Mouse (Mus musculus) kidney, adult 2 months (tissue): ENCODE data around the gene Fbln5. TPM values are rescaled to one million over a fixed set of nuclear protein-coding genes. Genes with fewer than 3 reads are reported as not detected.

Experiments
- DNase-seq: peaks from one replicate; pipeline ENCODE4 v3.0.0; 2021
- H3K27ac ChIP-seq: fragments of 200-500 bp; 2 replicates; pipeline ENCODE4 v1.5.1; 2012; ENCODE audit warnings: low read depth, low read length, control low read depth, inconsistent platforms; ENCODE audit not compliant: insufficient read depth
- H3K27me3 ChIP-seq: fragments of 200-500 bp; replicated peaks from 2 replicates; pipeline ENCODE4 v1.6.1; 2012; ENCODE audit warnings: mild to moderate bottlenecking, moderate library complexity, low read length, inconsistent platforms; ENCODE audit not compliant: control insufficient read depth, insufficient read depth
- H3K36me3 ChIP-seq: fragments of 200-500 bp; 2 replicates; pipeline ENCODE4 v1.6.1; 2012; ENCODE audit warnings: mild to moderate bottlenecking, moderate library complexity, low read length, inconsistent platforms; ENCODE audit not compliant: control insufficient read depth, insufficient read depth
- H3K4me1 ChIP-seq: fragments of 200-500 bp; 2 replicates; pipeline ENCODE4 v1.6.1; 2011; ENCODE audit warnings: low read length; ENCODE audit not compliant: control insufficient read depth, insufficient read depth
- H3K4me3 ChIP-seq: fragments of 200-500 bp; 2 replicates; pipeline ENCODE4 v1.5.1; 2011; ENCODE audit warnings: mild to moderate bottlenecking, low read depth, low read length, control low read depth; ENCODE audit not compliant: insufficient read depth
- CTCF ChIP-seq: fragments of 200-500 bp; conservative IDR thresholded peaks from 2 replicates; pipeline ENCODE4 v1.5.1; 2011; ENCODE audit warnings: low read depth, mild to moderate bottlenecking, control low read depth, low read length, moderate library complexity, mixed read lengths; ENCODE audit not compliant: insufficient read depth, insufficient read length
- POLR2A ChIP-seq: fragments of 200-500 bp; IDR thresholded peaks from one replicate; pipeline ENCODE4 v1.6.1; 2011; ENCODE audit warnings: low read depth, low read length, control low read depth
- WGBS: fragments of 180-500 bp; shearing (Covaris S2); methylation state at CpG from one replicate; pipeline ENCODE4 v1.1.7; 2018; 5-methylcytosine and 5-hydroxymethylcytosine counted together
- polyA plus RNA-seq: library from polyadenylated mRNA; depleted of rRNA; stranded (reverse); fragments of >200 nt; gene quantifications from 2 replicates; pipeline ENCODE4 v1.2.3, GENCODE M21; 2012

Fbln5 gene
- polyA plus RNA-seq, 1 experiment, result 302 TPM

- TF ChIP-seq POLR2A, result no peak
- TF ChIP-seq CTCF, result peak; percentile 56
- peak; percentile 47 for DNase-seq
- H3K27me3 ChIP-seq, result no peaks in the 10 kb centered on the region
- WGBS, result 68% methylated on average over 6 of the region's 6 CpGs
- no peaks in the 10 kb centered on the region for H3K4me1 ChIP-seq
- no peak overlapping the region for H3K4me3 ChIP-seq
- no peaks in the 10 kb centered on the region for H3K36me3 ChIP-seq
- no peak overlapping the region for H3K27ac ChIP-seq
Measured at GRCm38 (mm10) chr12:101811181-101811580, 7.7 kb downstream of the Fbln5 start.

GRCm38 (mm10) chr12:101810515-101810914, 8.3 kb downstream of the Fbln5 start:
- H3K4me1 ChIP-seq, result no peaks in the 10 kb centered on the region
- no peak for DNase-seq
- TF ChIP-seq POLR2A, result no peak
- TF ChIP-seq CTCF, result no peak
- no peak overlapping the region for H3K27ac ChIP-seq
- H3K4me3 ChIP-seq, result no peak overlapping the region
- 56% methylated on average over 2 of the region's 2 CpGs for WGBS
- H3K27me3 ChIP-seq, result no peaks in the 10 kb centered on the region
- no peaks in the 10 kb centered on the region for H3K36me3 ChIP-seq

- H3K27ac ChIP-seq, result peak overlapping the region; percentile 20; the same call in 1 of the 2 replicates
- H3K4me3 ChIP-seq, result no peak overlapping the region
- WGBS, result 49% methylated on average over 2 of the region's 2 CpGs
- peak; percentile 39 for DNase-seq
- no peaks in the 10 kb centered on the region for H3K4me1 ChIP-seq
- no peaks in the 10 kb centered on the region for H3K36me3 ChIP-seq
- no peak for TF ChIP-seq CTCF
- no peak for TF ChIP-seq POLR2A
- no peaks in the 10 kb centered on the region for H3K27me3 ChIP-seq
Measured at GRCm38 (mm10) chr12:101807400-101807799, 11.5 kb downstream of the Fbln5 start.

- 81% methylated on average over 3 of the region's 3 CpGs for WGBS
- no peak overlapping the region for H3K27ac ChIP-seq
- no peaks in the 10 kb centered on the region; the same call in 1 of the 2 replicates for H3K4me1 ChIP-seq
- TF ChIP-seq POLR2A (no peak), CTCF (no peak)
- H3K27me3 ChIP-seq, result no peaks in the 10 kb centered on the region
- no peaks in the 10 kb centered on the region for H3K36me3 ChIP-seq
- H3K4me3 ChIP-seq, result no peak overlapping the region
- DNase-seq, result no peak
Measured at GRCm38 (mm10) chr12:101802445-101802844, 16.4 kb downstream of the Fbln5 start.

- Histone ChIP-seq H3K27me3 (no peaks in the 10 kb centered on the region), H3K36me3 (no peaks in the 10 kb centered on the region), H3K27ac (no peak overlapping the region), H3K4me3 (no peak overlapping the region), H3K4me1 (no peaks in the 10 kb centered on the region; the same call in 1 of the 2 replicates)
- peak; percentile 55 for DNase-seq
- 56% methylated on average over 5 of the region's 5 CpGs for WGBS
- TF ChIP-seq CTCF (no peak), POLR2A (no peak)
Measured at GRCm38 (mm10) chr12:101801744-101802143, 17.1 kb downstream of the Fbln5 start.

- TF ChIP-seq CTCF (no peak), POLR2A (no peak)
- Histone ChIP-seq H3K27me3 (no peaks in the 10 kb centered on the region), H3K4me1 (no peaks in the 10 kb centered on the region; the same call in 1 of the 2 replicates), H3K4me3 (no peak overlapping the region), H3K27ac (no peak overlapping the region), H3K36me3 (no peaks in the 10 kb centered on the region)
- WGBS, result 70% methylated on average over 3 of the region's 3 CpGs
- no peak for DNase-seq
Measured at GRCm38 (mm10) chr12:101801051-101801450, 17.8 kb downstream of the Fbln5 start.

GRCm38 (mm10) chr12:101798189-101798922, 20.5 kb downstream of the Fbln5 start:
- peak; percentile 55 for DNase-seq
- TF ChIP-seq CTCF, result no peak
- TF ChIP-seq POLR2A, result no peak

GRCm38 (mm10) chr12:101794458-101794857, 24.4 kb downstream of the Fbln5 start:
- DNase-seq, result peak; percentile 82
- Histone ChIP-seq H3K4me3 (no peak overlapping the region), H3K36me3 (no peaks in the 10 kb centered on the region), H3K27ac (peak overlapping the region; percentile 72), H3K27me3 (no peaks in the 10 kb centered on the region), H3K4me1 (no peaks in the 10 kb centered on the region)
- WGBS, result 58% methylated on average over 3 of the region's 3 CpGs
- no peak for TF ChIP-seq POLR2A
- no peak for TF ChIP-seq CTCF

More at GRCm38 (mm10) chr12:101798189-101798922, 20.5 kb downstream of the Fbln5 start:
- peak overlapping the region; percentile 45 for H3K27ac ChIP-seq
- no peak overlapping the region for H3K4me3 ChIP-seq
- H3K4me1 ChIP-seq, result no peaks in the 10 kb centered on the region; the same call in 1 of the 2 replicates
- 45% methylated on average over 7 of the region's 7 CpGs for WGBS
- no peaks in the 10 kb centered on the region for H3K27me3 ChIP-seq
- no peaks in the 10 kb centered on the region for H3K36me3 ChIP-seq
